Mouse (Mus musculus) cerebellum, adult 11-12 months (tissue): ENCODE results near the gene Tmc5.

Source experiments
- DNase-seq: peaks from one replicate; pipeline ENCODE4 v3.0.0; 2022

The Tmc5 gene

DNA sequence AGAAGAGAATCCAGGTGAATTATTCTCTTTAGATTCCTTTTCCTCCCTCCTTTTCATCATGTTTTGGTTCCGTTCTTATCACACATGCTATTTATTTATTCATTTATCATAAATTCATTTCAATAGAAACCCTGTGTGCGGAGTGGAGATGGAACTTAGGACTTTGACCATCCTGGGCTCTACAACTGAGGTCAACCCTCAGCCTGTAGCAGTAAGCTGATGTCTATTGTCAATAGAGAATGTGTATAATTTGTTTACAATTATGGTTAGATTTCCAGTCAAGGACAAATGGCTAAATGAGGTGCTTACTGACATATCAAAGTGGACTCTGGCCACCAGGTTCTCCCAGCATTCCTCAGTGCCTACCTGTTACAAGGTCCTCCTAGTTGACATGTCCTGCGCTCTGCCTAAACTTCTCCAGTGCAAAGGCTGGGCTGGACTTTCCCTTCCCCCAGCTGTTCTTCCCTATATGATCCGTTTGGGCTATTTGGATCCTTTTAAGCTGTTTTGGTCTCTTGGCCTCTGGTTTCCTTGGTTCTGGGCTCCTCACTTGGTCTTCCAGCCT is 14.2 kb downstream of the Tmc5 start:
- no peak for DNase-seq

- DNase-seq = no peak
Measured at GRCm38 (mm10) chr7:118611933-118612332, 14.8 kb downstream of the Tmc5 start.

GRCm38 (mm10) chr7:118614076-118614475 is 17.0 kb downstream of the Tmc5 start:
- no peak for DNase-seq

DNA sequence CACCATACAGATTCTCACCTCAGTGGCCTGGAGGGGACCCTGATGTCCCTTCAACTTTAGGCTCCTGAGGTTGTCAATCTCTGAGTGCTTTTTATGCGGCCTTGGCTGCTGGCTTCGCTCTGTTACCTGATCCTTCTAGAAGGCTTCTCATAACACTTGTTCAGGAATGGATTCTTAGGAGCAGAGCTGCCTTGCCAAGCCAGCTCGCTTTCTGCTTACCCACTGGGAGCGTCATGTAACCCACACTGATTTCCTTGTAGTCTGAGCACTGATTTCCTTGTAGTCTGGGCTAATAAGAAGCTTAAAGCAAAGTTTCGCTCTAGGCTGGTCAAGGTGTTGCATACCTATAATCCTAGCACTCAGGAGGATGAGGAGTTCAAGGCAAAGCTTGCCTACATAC is 21.0 kb downstream of the Tmc5 start:
- DNase-seq = no peak

DNA sequence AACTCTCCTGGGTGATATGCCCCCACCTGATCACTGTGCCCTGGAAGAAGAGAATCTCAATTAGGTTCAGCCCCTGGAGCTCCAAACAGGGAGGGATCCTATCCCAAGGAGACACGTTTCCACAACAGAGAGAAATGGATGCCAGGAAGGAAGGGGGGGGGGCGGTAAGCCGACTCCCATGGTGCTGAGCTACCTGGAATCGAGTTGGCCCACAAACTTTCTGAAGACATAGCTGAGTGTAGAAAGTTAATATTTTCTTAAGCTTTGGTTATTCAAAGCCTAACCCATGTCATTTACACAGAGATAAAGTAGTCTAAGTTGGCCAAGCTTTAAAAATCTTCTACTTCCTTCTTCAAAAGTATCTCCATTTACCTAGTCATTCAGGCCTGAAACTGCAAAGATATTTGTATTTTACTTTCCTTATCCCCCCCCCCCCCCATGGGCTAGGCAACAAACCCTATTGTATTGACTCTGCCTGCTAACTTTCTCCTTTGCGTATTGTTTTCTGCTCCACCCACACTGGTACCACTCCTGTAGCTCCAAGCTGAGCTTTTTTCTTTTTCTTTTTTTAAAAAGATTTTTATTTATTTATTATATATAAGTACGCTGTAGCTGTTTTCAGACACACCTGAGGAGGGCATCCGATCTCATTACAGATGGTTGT is 23.3 kb downstream of the Tmc5 start:
- DNase-seq = no peak

DNA sequence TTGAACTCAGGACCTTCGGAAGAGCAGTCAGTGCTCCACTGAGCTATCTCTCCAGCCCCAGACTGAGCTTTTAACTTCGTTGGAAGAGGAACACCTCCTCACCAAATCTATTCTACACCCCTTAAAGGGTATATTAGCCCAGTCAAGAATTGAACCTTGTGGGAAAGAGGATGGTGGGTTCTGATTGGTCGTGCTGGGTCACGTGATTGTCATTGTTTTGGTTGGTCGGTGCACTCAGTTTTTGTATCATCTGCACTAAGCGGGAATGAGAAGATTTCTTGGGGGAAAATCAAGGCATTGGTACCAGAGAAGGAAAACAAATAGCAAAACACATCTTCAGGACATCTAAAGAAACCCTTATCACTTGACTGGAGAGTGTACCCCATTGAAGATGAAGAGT is 24.0 kb downstream of the Tmc5 start:
- no peak for DNase-seq

- DNase-seq = no peak
Measured at GRCm38 (mm10) chr7:118627550-118628298, 30.6 kb downstream of the Tmc5 start.

GRCm38 (mm10) chr7:118633094-118633493 is 36.0 kb downstream of the Tmc5 start:
- DNase-seq = no peak

DNA sequence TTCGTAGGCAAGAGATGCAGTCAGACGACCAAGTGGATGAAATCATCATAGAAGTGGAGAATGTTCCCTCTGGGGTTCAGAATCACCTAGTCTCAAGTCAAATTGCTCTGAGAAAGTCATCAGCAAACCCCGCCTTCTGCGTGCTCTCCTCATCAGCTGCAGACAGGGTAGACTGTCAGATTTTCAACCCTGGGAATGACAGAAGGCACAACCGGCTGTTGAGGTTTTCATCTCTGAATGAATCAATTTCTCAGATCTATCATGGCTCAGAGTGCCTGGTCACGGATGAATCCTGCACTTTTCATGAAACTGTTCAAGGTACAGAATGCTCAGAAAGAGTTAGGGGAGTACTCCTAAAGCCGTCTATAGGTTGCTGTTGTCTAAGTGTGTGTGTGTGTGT is 36.9 kb downstream of the Tmc5 start:
- DNase-seq = no peak

DNA sequence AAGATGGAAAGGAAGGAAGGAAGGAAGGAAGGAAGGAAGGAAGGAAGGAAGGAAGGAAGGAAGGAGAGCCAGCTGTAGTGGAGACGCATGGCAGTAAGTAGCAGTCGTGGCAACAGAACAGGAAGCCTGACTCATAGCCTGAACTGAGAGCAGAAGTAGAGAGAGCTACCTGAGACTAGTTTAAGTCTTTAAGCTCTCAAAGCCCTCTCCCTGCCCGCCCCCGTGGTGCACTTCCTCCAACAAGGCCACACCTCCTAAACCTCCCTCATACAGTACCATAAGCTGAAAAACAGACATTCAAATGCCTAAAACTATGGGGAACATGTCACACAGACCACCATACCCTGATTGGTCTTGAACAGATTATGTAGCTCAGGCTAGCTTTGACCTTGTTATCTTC is 40.4 kb downstream of the Tmc5 start:
- no peak for DNase-seq

DNA sequence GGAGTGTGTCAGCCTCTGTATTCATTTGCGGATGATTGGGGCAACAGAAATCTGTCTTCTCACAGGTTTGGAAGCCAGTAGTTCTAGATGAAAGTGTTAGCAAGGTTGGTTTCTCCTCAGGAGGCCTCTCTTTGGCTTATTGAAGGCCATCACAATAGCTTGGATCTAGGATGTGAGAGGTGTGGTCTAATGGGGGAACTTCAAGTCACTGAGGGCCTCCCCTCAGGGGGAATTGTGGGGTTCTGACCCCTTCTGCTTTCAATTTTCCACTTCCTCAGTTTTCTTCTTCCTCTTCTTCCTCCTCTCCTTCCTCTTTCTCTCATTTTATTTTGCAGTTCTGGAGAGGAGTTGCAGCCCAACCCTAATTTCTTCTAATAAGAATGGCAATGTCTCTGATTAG is 49.1 kb downstream of the Tmc5 start:
- no peak for DNase-seq

GRCm38 (mm10) chr7:118649328-118649727 is 52.2 kb downstream of the Tmc5 start:
- DNase-seq = peak; percentile 26

DNA sequence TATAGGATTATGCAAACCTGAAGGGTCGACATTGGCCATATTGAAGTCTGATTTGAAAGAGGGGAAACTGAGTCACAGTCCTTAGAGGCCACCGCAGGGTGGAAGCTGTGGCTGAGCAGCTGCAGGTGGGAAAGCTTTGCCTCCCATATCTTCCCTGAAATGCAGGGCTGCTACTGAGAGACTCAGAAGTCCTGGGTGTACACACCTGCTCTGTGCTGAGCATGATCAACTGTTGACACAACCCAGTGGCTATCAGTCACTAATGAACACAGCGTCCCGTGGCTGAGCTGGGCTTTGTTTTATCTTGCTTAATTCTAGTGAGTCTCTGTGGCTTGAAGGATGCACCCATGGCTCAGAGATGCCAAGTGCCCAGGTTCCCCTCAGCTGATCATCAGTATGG is 53.0 kb downstream of the Tmc5 start:
- DNase-seq = no peak

DNA sequence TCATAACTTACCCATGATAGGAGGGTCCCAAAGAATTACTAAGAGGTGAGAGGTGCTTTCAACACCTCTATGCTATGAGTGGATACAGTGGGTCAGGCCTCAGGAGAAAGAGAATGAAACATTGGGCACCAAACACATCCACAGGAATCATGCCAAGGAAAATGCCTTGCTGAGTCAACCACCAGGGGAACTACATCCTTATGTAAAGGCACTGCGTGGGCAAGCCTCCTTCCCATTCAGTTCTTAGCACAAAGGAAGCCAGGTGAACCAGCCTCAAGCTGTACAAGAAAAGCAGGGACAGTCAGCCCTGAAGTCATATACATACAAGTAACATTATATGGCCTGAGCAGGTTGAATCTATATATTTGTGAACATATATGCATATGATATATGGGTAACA is 53.8 kb downstream of the Tmc5 start:
- DNase-seq = no peak

DNA sequence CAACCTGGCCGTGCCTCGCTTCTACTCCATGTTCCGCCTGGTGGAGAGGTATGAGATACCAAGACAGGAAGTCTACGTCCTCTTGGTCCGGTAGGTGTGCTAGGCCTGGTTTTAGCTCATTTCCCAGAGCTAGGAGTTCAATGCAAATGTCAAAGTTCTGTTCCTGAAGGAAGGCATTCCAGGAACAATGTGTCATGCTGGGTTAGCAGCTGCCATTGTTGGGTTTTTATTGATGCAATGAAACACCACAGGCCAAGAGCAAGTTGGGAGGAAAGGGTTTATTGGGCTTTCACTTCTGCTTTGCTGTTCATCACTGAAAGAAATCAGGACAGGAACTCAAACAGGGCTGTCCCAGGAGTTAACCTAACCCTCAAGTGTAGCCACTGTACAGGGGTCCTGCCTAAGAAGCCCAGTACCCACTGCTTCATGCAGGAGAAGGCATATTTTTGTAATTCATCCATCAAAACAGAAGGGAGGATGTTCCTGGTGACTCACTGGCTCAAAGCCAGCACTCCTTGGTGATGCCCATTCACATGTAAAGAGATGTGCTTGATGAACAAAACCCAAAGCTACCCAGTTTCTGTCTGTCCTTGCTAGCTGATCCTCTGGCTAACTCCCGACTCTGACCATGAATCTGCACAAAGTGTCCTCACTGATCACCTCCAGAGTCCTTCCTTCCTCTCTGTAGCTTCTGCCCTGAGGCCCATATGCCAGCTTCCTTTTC is 55.6 kb downstream of the Tmc5 start:
- DNase-seq = peak; percentile 38

- DNase-seq = no peak
Measured at GRCm38 (mm10) chr7:118656730-118657129, 59.6 kb downstream of the Tmc5 start.

GRCm38 (mm10) chr7:118667773-118668172 is 70.7 kb downstream of the Tmc5 start:
- DNase-seq = no peak

GRCm38 (mm10) chr7:118670142-118670541 is 73.0 kb downstream of the Tmc5 start:
- DNase-seq = no peak

GRCm38 (mm10) chr7:118676826-118677225 is 79.7 kb downstream of the Tmc5 start:
- no peak for DNase-seq

DNA sequence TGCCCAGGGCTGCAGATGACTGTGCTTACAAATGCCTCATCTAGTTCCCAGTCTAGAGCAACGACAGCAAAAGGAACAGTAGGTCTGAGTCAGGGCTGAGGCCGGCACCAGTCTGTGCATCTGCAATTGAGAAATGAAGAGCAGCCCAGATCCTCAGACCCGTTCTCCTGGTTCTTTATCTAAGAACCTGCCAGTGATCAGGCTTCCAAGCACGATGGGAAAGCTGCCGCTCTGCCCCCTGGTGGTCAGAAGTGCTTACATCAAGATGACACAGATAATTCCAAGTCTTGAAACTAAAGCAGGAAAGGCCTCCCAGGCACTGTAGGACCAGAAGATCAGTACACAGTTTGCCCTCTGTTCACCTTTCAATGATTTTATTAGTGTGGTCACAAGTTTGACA is 91.1 kb downstream of the Tmc5 start:
- peak; percentile 75 for DNase-seq

- DNase-seq = peak; percentile 46
Measured at GRCm38 (mm10) chr7:118689088-118689487, 92.0 kb downstream of the Tmc5 start.

DNA sequence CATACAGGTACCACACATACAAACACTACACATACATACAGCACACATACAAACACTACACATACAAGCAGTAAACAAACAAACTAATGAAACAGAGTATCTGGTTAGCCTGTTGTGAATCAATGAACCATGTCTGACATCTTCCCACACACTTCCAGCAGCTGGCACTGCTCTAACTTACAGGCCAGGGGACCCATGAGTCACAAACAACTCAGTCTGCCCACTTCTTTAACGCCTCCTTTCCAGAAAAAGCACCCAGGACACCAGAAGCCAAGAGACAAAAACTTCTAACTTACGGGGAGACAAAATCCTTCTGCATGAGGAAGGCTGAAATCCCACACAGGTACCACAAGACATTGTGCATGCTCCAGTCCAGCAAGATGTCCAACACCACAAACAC is 94.2 kb downstream of the Tmc5 start:
- DNase-seq = no peak

DNA sequence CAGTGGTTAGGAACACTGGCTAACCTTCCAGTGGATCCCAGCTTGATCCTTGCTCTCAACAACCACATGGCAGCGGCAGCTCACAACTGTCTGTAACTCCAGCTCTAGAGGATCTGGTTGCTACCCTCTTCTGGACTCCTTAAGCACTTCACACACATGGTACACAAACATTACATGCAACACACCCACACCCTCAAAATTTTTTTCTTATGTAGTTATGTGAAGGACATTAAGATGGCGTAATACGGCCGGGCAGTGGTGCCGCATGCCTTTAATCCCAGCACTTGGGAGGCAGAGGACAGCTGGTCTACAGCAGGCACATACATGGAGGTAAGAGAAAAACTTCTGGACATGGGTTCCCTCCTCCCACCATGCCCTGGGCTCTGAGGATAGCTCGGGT is 99.0 kb downstream of the Tmc5 start:
- no peak for DNase-seq

- no peak for DNase-seq
Measured at GRCm38 (mm10) chr7:118697168-118697567, 100.1 kb downstream of the Tmc5 start.
